Mouse (Mus musculus) heart, embryonic 16.5 days (tissue): ENCODE results near the gene Maco1. TPM values are rescaled to one million over a fixed set of nuclear protein-coding genes. Genes with fewer than 3 reads are reported as not detected.

ENCODE experiments used
- ATAC-seq: fragments of 200-750 bp; cut with Nextera tagmentation; replicated peaks from 2 replicates; pipeline ENCODE4 v1.8.0; 2017; ENCODE audit warnings: moderate number of reproducible peaks; ENCODE audit not compliant: insufficient read depth, low FRiP score; ENCODE audit errors: extremely low read depth
- H3K27ac ChIP-seq: fragments of 300-500 bp; sonication (generic); 2 replicates; pipeline ENCODE4 v1.5.1; 2014; ENCODE audit warnings: mild to moderate bottlenecking, low read length, control low read depth, moderate library complexity
- H3K27me3 ChIP-seq: fragments of 300-500 bp; sonication (generic); 2 replicates; pipeline ENCODE4 v1.6.1; 2014; ENCODE audit warnings: low read length, mixed read lengths; ENCODE audit not compliant: control insufficient read depth, insufficient read depth
- H3K36me3 ChIP-seq: fragments of 300-500 bp; sonication (generic); 2 replicates; pipeline ENCODE4 v1.6.1; 2014; ENCODE audit not compliant: control insufficient read depth, insufficient read depth
- H3K4me1 ChIP-seq: fragments of 300-500 bp; sonication (generic); 2 replicates; pipeline ENCODE4 v1.6.1; 2014; ENCODE audit warnings: low read length, mixed read lengths; ENCODE audit not compliant: control insufficient read depth, insufficient read depth
- H3K4me2 ChIP-seq: fragments of 300-500 bp; sonication (generic); 2 replicates; pipeline ENCODE4 v1.6.1; 2014; ENCODE audit warnings: low read depth, mild to moderate bottlenecking, control low read depth, low read length
- H3K4me3 ChIP-seq: fragments of 300-500 bp; sonication (generic); 2 replicates; pipeline ENCODE4 v1.5.1; 2014; ENCODE audit warnings: mild to moderate bottlenecking, control low read depth, low read length
- H3K9ac ChIP-seq: fragments of 300-500 bp; sonication (generic); 2 replicates; pipeline ENCODE4 v1.6.1; 2014; ENCODE audit warnings: low read length, control low read depth
- H3K9me3 ChIP-seq: fragments of 300-500 bp; sonication (generic); replicated peaks from 2 replicates; pipeline ENCODE4 v1.6.1; 2016; ENCODE audit warnings: low read length; ENCODE audit not compliant: control insufficient read depth
- WGBS: fragments of 180-500 bp; shearing (Covaris S2); extraction: QIAGEN DNeasy Blood & Tissue Kit; methylation state at CpG from one replicate; pipeline ENCODE4 v1.1.7; 2014; 5-methylcytosine and 5-hydroxymethylcytosine counted together
- polyA plus RNA-seq: library from polyadenylated mRNA; unstranded; fragments of >200 nt; fragmentation: Nextera tagmentation; extraction: Ambion mirVana; gene quantifications from 2 replicates; pipeline ENCODE4 v1.2.1, GENCODE M21; 2015

Gene Maco1
- polyA plus RNA-seq = 23.1 and 25.3 TPM in 2 replicates

DNA sequence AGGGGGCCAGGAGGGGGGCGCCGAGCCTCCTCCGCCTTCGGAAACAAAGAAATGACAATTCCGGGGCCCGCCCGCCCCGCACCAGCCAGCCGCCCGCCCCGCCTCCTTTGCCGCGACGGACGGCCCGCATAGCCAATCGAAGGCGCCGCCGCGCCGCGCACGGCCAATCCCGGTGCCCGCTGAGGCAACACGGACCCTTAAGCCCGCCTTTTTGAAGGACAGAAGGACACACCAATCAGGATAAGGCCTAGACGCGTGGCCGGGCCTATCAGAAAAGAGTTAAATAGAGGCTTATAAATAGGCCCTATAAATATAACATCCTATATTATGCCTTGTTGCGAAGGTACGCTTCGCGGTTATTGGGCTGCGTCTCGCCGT is at the start of gene Maco1:
Gene Maco1 (minus strand): TSS at position 87 of the 378 bp plus-strand sequence.
- peak; percentile 98 for ATAC-seq
- peak within 1 kb of the TSS; percentile 88 for H3K9ac ChIP-seq
- under 1% methylated on average over 37 of the region's 38 CpGs for WGBS
- H3K27me3 ChIP-seq = peaks cover 4% of the 10 kb centered on the region; the same call in 1 of the 2 replicates
- peaks cover 18% of the 10 kb centered on the region; the same call in 1 of the 2 replicates for H3K4me1 ChIP-seq
- H3K27ac ChIP-seq = peak within 1 kb of the TSS; percentile 89
- no peaks in the 10 kb centered on the region for H3K9me3 ChIP-seq
- H3K36me3 ChIP-seq = no peaks in the 10 kb centered on the region
- H3K4me2 ChIP-seq = peak within 1 kb of the TSS; percentile 94
- peak within 1 kb of the TSS; percentile 96 for H3K4me3 ChIP-seq

DNA sequence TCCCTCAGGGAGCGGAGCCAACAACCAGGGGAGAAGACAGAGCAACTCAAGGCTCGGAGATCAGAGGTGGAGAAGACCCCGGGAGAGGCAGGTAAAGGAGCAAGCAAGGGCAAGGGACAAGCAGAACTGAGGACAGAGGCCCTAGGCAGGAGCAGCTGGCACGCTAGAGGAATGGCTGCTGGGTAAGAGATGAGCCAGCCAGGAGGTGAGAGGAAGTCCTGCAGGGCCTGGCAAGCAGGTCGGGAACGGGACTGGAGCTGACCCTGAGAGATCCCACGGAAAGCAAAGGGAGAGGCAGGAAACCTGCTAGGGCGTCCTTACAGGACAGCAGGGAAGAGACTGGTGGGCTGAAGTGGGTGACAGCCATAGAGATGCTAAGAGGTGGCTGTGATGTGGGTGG is 48.0 kb upstream of the Maco1 start:
- Histone ChIP-seq H3K36me3 (peaks cover 66% of the 10 kb centered on the region), H3K4me1 (no peaks in the 10 kb centered on the region), H3K27ac (no peak overlapping the region), H3K9me3 (no peaks in the 10 kb centered on the region), H3K27me3 (no peaks in the 10 kb centered on the region), H3K4me3 (no peak overlapping the region), H3K4me2 (no peak overlapping the region), H3K9ac (no peak overlapping the region)
- 93% methylated on average over 8 of the region's 8 CpGs for WGBS
- ATAC-seq = no peak

DNA sequence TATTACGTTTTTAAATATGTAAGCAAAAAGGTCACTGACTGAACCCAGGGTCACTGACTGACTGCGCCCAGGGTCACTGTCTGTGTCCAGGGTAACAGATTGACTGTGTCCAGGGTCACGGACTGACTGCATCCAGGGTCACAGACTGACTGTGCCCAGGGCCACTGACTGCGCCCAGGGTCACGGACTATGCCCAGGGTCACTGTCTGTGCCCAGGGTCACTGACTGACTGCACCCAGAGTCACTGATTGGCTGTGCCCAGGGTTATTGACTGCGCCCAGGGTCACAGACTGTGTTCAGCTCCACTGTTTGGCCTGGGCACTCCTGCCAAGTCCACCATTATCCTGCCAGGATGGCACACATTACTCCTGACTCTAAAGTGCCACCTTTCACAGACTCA is 44.1 kb upstream of the Maco1 start:
- no peaks in the 10 kb centered on the region for H3K27me3 ChIP-seq
- H3K4me2 ChIP-seq = no peak overlapping the region
- no peaks in the 10 kb centered on the region for H3K9me3 ChIP-seq
- no peak overlapping the region for H3K27ac ChIP-seq
- no peak overlapping the region for H3K9ac ChIP-seq
- no peak overlapping the region for H3K4me3 ChIP-seq
- WGBS = 92% methylated on average over 6 of the region's 6 CpGs
- H3K4me1 ChIP-seq = no peaks in the 10 kb centered on the region
- H3K36me3 ChIP-seq = peaks cover 41% of the 10 kb centered on the region
- ATAC-seq = no peak

DNA sequence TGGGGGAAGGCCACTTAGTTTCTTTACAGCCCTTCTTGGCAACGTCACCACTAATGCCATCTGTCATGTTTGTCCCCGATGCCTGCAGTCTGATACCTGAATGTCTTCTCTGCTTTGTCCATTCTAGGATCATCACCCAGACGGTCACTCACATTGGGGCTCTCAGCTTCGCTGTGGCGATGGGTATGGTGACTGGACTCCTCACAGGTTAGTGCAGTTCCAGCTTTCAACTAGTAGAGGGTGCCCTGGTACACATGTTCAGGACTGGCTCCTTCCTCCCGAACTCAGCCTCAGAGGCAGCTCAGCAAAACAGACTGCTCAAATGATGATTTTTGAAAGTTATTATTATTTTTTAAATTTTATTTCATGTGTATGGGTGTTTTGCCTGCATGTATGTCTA is 39.0 kb upstream of the Maco1 start:
- no peaks in the 10 kb centered on the region for H3K4me1 ChIP-seq
- WGBS = 75% methylated on average over 6 of the region's 6 CpGs
- no peak overlapping the region for H3K4me3 ChIP-seq
- H3K27ac ChIP-seq = no peak overlapping the region
- no peak overlapping the region for H3K4me2 ChIP-seq
- H3K9me3 ChIP-seq = 0 out of 2 replicates have a peak, but pooled peaks cover 3% of the 10 kb centered on the region
- H3K36me3 ChIP-seq = peaks cover 13% of the 10 kb centered on the region
- ATAC-seq = no peak
- no peak overlapping the region for H3K9ac ChIP-seq
- no peaks in the 10 kb centered on the region for H3K27me3 ChIP-seq

DNA sequence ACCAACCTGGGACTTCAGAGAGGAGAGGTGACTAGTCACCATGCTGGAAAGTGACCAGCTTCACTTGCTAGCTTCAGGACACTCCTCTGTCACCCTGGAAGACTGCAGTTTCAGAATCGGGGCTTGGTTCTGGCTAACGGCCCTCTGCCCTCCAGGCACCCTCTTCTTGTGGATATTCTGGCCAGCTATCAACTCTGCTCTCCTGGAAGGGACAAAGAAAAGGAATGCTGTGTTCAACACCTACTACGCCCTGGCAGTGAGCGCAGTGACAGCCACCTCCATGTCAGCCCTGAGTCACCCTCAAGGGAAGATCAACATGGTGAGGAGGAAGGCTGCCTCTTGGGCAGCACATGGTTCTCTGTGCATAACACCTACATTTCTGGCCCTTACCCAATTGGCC is 31.2 kb upstream of the Maco1 start:
- Histone ChIP-seq H3K9ac (no peak overlapping the region), H3K4me3 (no peak overlapping the region), H3K36me3 (no peaks in the 10 kb centered on the region), H3K27me3 (no peaks in the 10 kb centered on the region), H3K4me1 (peaks cover 11% of the 10 kb centered on the region; the same call in 1 of the 2 replicates), H3K27ac (peak overlapping the region; percentile 82), H3K9me3 (0 out of 2 replicates have a peak, but pooled peaks cover 3% of the 10 kb centered on the region), H3K4me2 (peak overlapping the region; percentile 16; the same call in 1 of the 2 replicates)
- ATAC-seq = no peak
- WGBS = 67% methylated on average over 4 of the region's 4 CpGs

DNA sequence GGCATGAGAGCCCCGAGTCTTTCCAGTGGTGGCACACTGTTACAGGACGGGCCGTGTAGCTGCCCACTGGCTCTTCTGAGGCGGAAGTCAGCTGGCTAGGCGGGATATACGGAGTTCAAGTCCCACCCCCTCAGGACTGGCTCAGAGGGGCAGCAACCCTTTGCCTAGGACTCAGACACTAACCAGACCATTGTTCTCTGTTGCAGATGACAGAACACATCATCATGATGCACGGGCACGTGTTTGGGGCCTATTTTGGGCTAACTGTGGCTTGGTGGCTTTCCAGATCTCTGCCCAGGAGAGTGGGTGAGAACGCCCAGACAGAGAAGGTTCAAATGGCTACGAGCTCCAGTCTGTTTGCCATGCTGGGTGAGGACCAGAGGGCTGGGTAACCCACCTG is 30.7 kb upstream of the Maco1 start:
- Histone ChIP-seq H3K4me1 (peaks cover 11% of the 10 kb centered on the region; the same call in 1 of the 2 replicates), H3K4me2 (peak overlapping the region; percentile 16; the same call in 1 of the 2 replicates), H3K27me3 (no peaks in the 10 kb centered on the region), H3K27ac (peak overlapping the region; percentile 82), H3K9me3 (0 out of 2 replicates have a peak, but pooled peaks cover under 1% of the 10 kb centered on the region), H3K9ac (no peak overlapping the region), H3K4me3 (no peak overlapping the region), H3K36me3 (no peaks in the 10 kb centered on the region)
- WGBS = 54% methylated on average over 10 of the region's 10 CpGs
- ATAC-seq = peak; percentile 83

DNA sequence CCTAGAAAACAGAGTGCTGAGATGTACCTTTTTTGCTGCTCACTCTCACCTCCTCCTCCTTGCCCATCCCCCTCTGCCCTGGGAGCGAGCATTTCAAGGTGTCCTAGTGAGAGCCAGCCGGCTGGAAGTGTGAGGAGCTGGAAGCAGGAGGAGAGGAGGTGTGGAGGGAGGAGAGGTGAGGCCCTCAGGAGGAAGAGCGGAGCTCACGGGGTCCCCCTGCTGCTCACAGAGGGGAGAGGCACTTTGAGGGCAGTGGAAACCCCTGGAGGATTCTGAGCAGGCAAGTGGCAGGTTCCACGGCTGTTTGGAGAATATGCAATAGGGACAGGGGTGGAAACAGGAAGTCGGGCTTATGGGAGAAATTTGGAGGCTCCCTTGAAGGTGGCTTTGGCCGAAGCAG is 30.1 kb upstream of the Maco1 start:
- no peak overlapping the region for H3K4me3 ChIP-seq
- H3K9ac ChIP-seq = 0 out of 2 replicates have a peak overlapping the region, but pooled peaks have one; percentile 4
- no peaks in the 10 kb centered on the region for H3K27me3 ChIP-seq
- peak overlapping the region; percentile 82 for H3K27ac ChIP-seq
- no peaks in the 10 kb centered on the region for H3K36me3 ChIP-seq
- peaks cover 11% of the 10 kb centered on the region; the same call in 1 of the 2 replicates for H3K4me1 ChIP-seq
- WGBS = 22% methylated on average over 7 of the region's 7 CpGs
- no peaks in the 10 kb centered on the region for H3K9me3 ChIP-seq
- no peak overlapping the region for H3K4me2 ChIP-seq
- ATAC-seq = 0 out of 2 replicates have a peak, but pooled peaks have one; percentile 24

DNA sequence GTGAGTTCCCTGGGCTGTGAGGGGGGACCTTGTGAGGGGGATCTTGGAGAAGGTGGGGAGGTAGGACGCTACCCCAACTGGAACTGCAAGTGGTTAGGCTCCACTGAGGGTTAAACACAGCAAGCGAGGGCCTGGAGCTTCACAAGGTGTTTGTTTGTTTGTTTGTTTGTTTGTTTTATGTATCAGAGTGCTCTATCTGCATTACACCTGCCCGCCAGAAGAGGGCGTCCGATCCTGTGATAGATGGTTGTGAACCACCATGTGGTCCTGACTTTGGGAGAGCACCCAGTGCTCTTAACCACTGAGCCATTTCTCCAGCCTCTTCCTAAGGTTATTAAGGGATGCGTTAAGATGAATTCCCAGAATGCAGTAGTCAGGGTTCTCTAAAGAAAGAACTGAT is 26.9 kb upstream of the Maco1 start:
- peak overlapping the region; percentile 70 for H3K4me2 ChIP-seq
- WGBS = 36% methylated on average over 6 of the region's 6 CpGs
- no peak overlapping the region for H3K27ac ChIP-seq
- H3K9me3 ChIP-seq = no peaks in the 10 kb centered on the region
- no peak overlapping the region; the same call in 1 of the 2 replicates for H3K4me3 ChIP-seq
- H3K27me3 ChIP-seq = no peaks in the 10 kb centered on the region
- no peak for ATAC-seq
- peaks cover 11% of the 10 kb centered on the region; the same call in 1 of the 2 replicates for H3K4me1 ChIP-seq
- no peaks in the 10 kb centered on the region for H3K36me3 ChIP-seq
- H3K9ac ChIP-seq = peak overlapping the region; percentile 53; the same call in 1 of the 2 replicates

DNA sequence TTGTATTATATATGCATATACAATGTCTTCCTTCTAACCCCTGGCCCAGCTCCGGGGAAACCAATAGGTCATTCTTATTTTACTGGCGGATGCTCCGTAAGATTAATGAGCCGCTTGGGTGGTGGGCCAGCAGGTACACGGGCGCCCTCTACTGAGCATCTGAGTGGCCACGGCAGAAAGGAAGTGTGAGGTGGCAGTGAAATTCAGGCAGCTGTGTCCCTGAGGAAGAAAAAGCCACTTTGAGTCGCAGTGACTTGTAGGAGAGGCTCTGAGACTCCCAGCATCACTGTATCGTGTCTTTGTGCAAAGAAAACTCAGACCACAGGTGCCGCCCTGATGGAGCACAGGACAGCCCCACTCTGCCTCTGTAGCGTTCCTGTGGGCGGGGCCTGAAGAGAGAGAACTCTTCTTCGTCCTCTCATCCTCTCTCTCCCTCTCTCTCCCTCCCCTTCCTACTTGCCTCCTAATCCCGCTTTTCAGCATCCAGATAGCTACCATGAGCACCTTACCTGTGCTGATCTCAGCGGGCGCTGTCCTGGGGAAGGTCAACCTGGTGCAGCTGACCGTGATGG is 26.4 kb upstream of the Maco1 start:
- Histone ChIP-seq H3K4me1 (peaks cover 11% of the 10 kb centered on the region; the same call in 1 of the 2 replicates), H3K36me3 (no peaks in the 10 kb centered on the region), H3K4me3 (peak overlapping the region; percentile 48), H3K4me2 (peak overlapping the region; percentile 70), H3K9ac (peak overlapping the region; percentile 53), H3K9me3 (no peaks in the 10 kb centered on the region), H3K27me3 (no peaks in the 10 kb centered on the region), H3K27ac (no peak overlapping the region)
- no peak for ATAC-seq
- WGBS = 5% methylated on average over 17 of the region's 17 CpGs
